Mouse (Mus musculus): ENCODE measurements around the gene Olfr1062.
"Not testable (repeated sequence)": the region's sequence is repeated elsewhere in the genome, so short reads cannot be mapped to it uniquely, and the experiment has no call there.

- not testable (repeated sequence) for TF ChIP-seq CTCF, EP300 (IDR thresholded peaks at IDR 0.05; ENCODE audit: low read depth)
Measured at GRCm38 (mm10) chr2:86388461-86388860, 38.1 kb downstream of the Olfr1062 start, which contains the start of gene Olfr1058.
